10 mouse cellular contexts compared by ENCODE assay signal in the genomic region with DNA sequence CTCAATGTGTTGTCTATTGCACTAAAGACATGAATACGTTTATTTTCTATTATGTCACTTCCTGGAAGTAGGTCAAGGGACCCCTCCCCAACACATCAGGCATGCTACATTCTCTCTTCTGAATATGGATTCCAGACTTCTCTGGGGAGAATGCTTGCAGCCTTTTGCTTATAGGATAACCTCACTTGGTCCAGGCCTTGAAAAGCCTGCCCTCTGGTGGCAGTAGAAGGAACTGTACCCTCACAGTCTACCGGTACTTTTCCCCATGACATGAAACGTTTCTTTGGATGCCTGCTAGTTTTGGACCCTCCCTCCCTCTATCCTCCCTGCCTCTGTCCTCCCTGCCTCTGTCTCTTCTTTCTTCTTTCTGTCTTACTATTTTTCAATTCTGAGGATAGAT. TPM values are rescaled to one million over a fixed set of nuclear protein-coding genes. Genes with fewer than 3 reads are reported as not detected.
DNase-seq lines count a peak whose midpoint lies in the region; ATAC-seq lines count a peak whose summit lies in the region.
"Had no signal": no experiment of that assay in that cellular context is flagged by ENCODE, and none has a peak within 500 bp of the region (broad histone marks: within the 10 kb centered on the region; RNA-seq: fewer than 3 reads in every experiment).

No protein-coding gene starts in this region.

- no peak overlapping the region for H3K27ac ChIP-seq in embryonic facial prominence, embryonic 14.5 days (replicated peaks; ENCODE audit: low read depth, low read length)
- no peak overlapping the region for H3K27ac ChIP-seq in intestine, embryonic 14.5 days (ENCODE audit: low read depth)

- peak; percentile 62; the same call in 1 of the 2 replicates for ATAC-seq in embryonic facial prominence, embryonic 14.5 days (ENCODE audit: low read depth)
- ATAC-seq in intestine, embryonic 14.5 days (replicated peaks; ENCODE audit: low FRiP score, low TSS enrichment, low read depth) = no peak
- peak; percentile 73 for ATAC-seq in monocyte, adult 5-6 weeks (replicated peaks; ENCODE audit: insufficient number of reproducible peaks, low FRiP score, low TSS enrichment, poor library complexity, severe bottlenecking)

- H3K4me2 ChIP-seq in embryonic facial prominence, embryonic 14.5 days (ENCODE audit: low read depth, low read length) = no peak overlapping the region
- H3K4me2 ChIP-seq in intestine, embryonic 14.5 days (ENCODE audit: low read length) = no peak overlapping the region

- no peaks in the 10 kb centered on the region for H3K9me3 ChIP-seq in embryonic facial prominence, embryonic 14.5 days (ENCODE audit: control insufficient read depth, low read length)
- H3K9me3 ChIP-seq in intestine, embryonic 14.5 days (ENCODE audit: control insufficient read depth, low read length) = no peaks in the 10 kb centered on the region

- intact Hi-C loops in heart, postnatal 25 days (cut with DNase I) = no loop called here

- peak; percentile 28 to 49 for DNase-seq in heart, adult 9 months (ENCODE audit: low spot score in 2 of 2)
- no peak for DNase-seq in heart, postnatal 25 days (ENCODE audit: low spot score)
- peak; percentile 66 to 74 for DNase-seq in adrenal gland, postnatal 36 days
- DNase-seq in embryonic facial prominence, embryonic 14.5 days (ENCODE audit: low spot score) = peak; percentile 78
- peak; percentile 85 for DNase-seq in intestine, embryonic 14.5 days (ENCODE audit: low spot score)
- DNase-seq in left cerebral cortex, adult 8-10 months (ENCODE audit: low spot score in 2 of 2) = peak; percentile 38 to 55
- DNase-seq in telencephalon, adult 2 months (ENCODE audit: low read depth, low spot score) = peak; percentile 40

- no peaks in the 10 kb centered on the region for H3K36me3 ChIP-seq in embryonic facial prominence, embryonic 14.5 days (ENCODE audit: control insufficient read depth, insufficient read depth, low read length)
- no peaks in the 10 kb centered on the region for H3K36me3 ChIP-seq in intestine, embryonic 14.5 days (ENCODE audit: control insufficient read depth, insufficient read depth, low read length)

- H3K4me1 ChIP-seq in embryonic facial prominence, embryonic 14.5 days (ENCODE audit: control insufficient read depth, insufficient read depth, low read length) = no peaks in the 10 kb centered on the region
- no peaks in the 10 kb centered on the region for H3K4me1 ChIP-seq in intestine, embryonic 14.5 days (replicated peaks; ENCODE audit: control insufficient read depth, insufficient read depth, low read length)

- 4% methylated on average over 3 of the region's 3 CpGs for WGBS in embryonic facial prominence, embryonic 14.5 days
- 3% methylated on average over 3 of the region's 3 CpGs for WGBS in intestine, embryonic 14.5 days

- H3K9ac ChIP-seq in embryonic facial prominence, embryonic 14.5 days (ENCODE audit: low read depth, low read length) = no peak overlapping the region
- H3K9ac ChIP-seq in intestine, embryonic 14.5 days (ENCODE audit: low read length) = no peak overlapping the region

- H3K27me3 ChIP-seq in embryonic facial prominence, embryonic 14.5 days (replicated peaks; ENCODE audit: control insufficient read depth, insufficient read depth, low read length) = no peaks in the 10 kb centered on the region
- no peaks in the 10 kb centered on the region for H3K27me3 ChIP-seq in intestine, embryonic 14.5 days (replicated peaks; ENCODE audit: control insufficient read depth, insufficient read depth, low read length)

- H3K4me3 ChIP-seq in embryonic facial prominence, embryonic 14.5 days (ENCODE audit: low read depth, low read length) = no peak overlapping the region
- H3K4me3 ChIP-seq in intestine, embryonic 14.5 days (ENCODE audit: low read depth, low read length) = no peak overlapping the region

RNA-seq across cellular contexts. Expression of a gene that starts 31.0 kb away (rescaled TPM):
- under 1 TPM; 0.78 to 0.83 TPM for total RNA-seq in heart, postnatal 25 days (2021)
- not detected for total RNA-seq in adrenal gland, postnatal 36 days (2021)
- polyA plus RNA-seq in embryonic facial prominence, embryonic 14.5 days (2014; fragmentation: Nextera tagmentation; extraction: Ambion mirVana) = 53.7 and 62.4 TPM in 2 replicates
- polyA plus RNA-seq in intestine, embryonic 14.5 days (2014; fragmentation: Nextera tagmentation; extraction: Ambion mirVana) = 79.5 and 85.7 TPM in 2 replicates
- 1 to 10 TPM in 2 of 4 experiments, under 1 TPM in 2; 0.98 to 1.5 (median 1.1) TPM for total RNA-seq in left cerebral cortex, adult 8-10 months (2022)
- total RNA-seq in monocyte, adult 5-6 weeks (2017) = 1.4 TPM in 1 of 3 replicates, not detected in the others

RNA-seq across cellular contexts. Expression of a gene that starts 33.8 kb away (rescaled TPM):
- total RNA-seq in heart, postnatal 25 days (2021) = 10 to 100 TPM; 34.7 to 34.8 TPM
- total RNA-seq in adrenal gland, postnatal 36 days (2021) = 10 to 100 TPM; 74.0 to 98.3 TPM
- 72.9 and 76.9 TPM in 2 replicates for polyA plus RNA-seq in embryonic facial prominence, embryonic 14.5 days (2014; fragmentation: Nextera tagmentation; extraction: Ambion mirVana)
- polyA plus RNA-seq in intestine, embryonic 14.5 days (2014; fragmentation: Nextera tagmentation; extraction: Ambion mirVana) = 72.4 and 79.7 TPM in 2 replicates
- 10 to 100 TPM; 84.0 to 97.2 (median 89.5) TPM for total RNA-seq in left cerebral cortex, adult 8-10 months (2022)
- total RNA-seq in monocyte, adult 5-6 weeks (2017) = 12.6 to 37.4 TPM (median 13.3 TPM) in 3 replicates

RNA-seq across cellular contexts. Expression of a gene that starts 42.1 kb away (rescaled TPM):
- total RNA-seq in heart, postnatal 25 days (2021) = not detected
- not detected for total RNA-seq in adrenal gland, postnatal 36 days (2021)
- polyA plus RNA-seq in embryonic facial prominence, embryonic 14.5 days (2014; fragmentation: Nextera tagmentation; extraction: Ambion mirVana) = not detected in 2 replicates
- not detected in 2 replicates for polyA plus RNA-seq in intestine, embryonic 14.5 days (2014; fragmentation: Nextera tagmentation; extraction: Ambion mirVana)
- not detected for total RNA-seq in left cerebral cortex, adult 8-10 months (2022)
- not detected in 3 replicates for total RNA-seq in monocyte, adult 5-6 weeks (2017)
- total RNA-seq: adrenal gland, postnatal 4 days had no signal
- polyA plus RNA-seq: neural tube, embryonic 14.5 days had no signal

RNA-seq across cellular contexts. Expression of a gene that starts 45.3 kb away (rescaled TPM):
- 10 to 100 TPM; 14.4 to 21.9 TPM for total RNA-seq in heart, postnatal 25 days (2021)
- 10 to 100 TPM in 1 of 2 experiments, 1 to 10 TPM in 1; 8.0 to 12.5 TPM for total RNA-seq in adrenal gland, postnatal 36 days (2021)
- 4.1 and 10.5 TPM in 2 replicates for polyA plus RNA-seq in embryonic facial prominence, embryonic 14.5 days (2014; fragmentation: Nextera tagmentation; extraction: Ambion mirVana)
- 9.4 and 12.5 TPM in 2 replicates for polyA plus RNA-seq in intestine, embryonic 14.5 days (2014; fragmentation: Nextera tagmentation; extraction: Ambion mirVana)
- total RNA-seq in left cerebral cortex, adult 8-10 months (2022) = 100 to 1,000 TPM; 140 to 155 (median 147) TPM
- 3.1 to 12.6 TPM (median 7.4 TPM) in 3 replicates for total RNA-seq in monocyte, adult 5-6 weeks (2017)

RNA-seq across cellular contexts. Expression of a gene that starts 54.1 kb away (rescaled TPM):
- total RNA-seq in heart, postnatal 25 days (2021) = under 1 TPM in 1 of 2 experiments, not detected in 1; 0.34 TPM
- under 1 TPM in 1 of 2 experiments, not detected in 1; 0.40 TPM for total RNA-seq in adrenal gland, postnatal 36 days (2021)
- 0.51 TPM in 1 of 2 replicates, not detected in the other for polyA plus RNA-seq in embryonic facial prominence, embryonic 14.5 days (2014; fragmentation: Nextera tagmentation; extraction: Ambion mirVana)
- 1.5 and 3.2 TPM in 2 replicates for polyA plus RNA-seq in intestine, embryonic 14.5 days (2014; fragmentation: Nextera tagmentation; extraction: Ambion mirVana)
- total RNA-seq in left cerebral cortex, adult 8-10 months (2022) = not detected
- 0.87 TPM in 1 of 3 replicates, not detected in the others for total RNA-seq in monocyte, adult 5-6 weeks (2017)
- polyA plus RNA-seq: neural tube, embryonic 14.5 days had no signal
